Mouse (Mus musculus) ES-Bruce4 (cell line): Measurements from ENCODE around the gene Bcl11b.

ENCODE experiments used
- CTCF ChIP-seq: IDR thresholded peaks from one replicate; pipeline ENCODE4 v1.8.1; 2011; ENCODE audit warnings: low read depth, low read length
- EP300 ChIP-seq: IDR thresholded peaks from 2 replicates; pipeline ENCODE4 v1.6.1; 2011; ENCODE audit warnings: low read depth, low read length; ENCODE audit not compliant: insufficient read depth

DNA sequence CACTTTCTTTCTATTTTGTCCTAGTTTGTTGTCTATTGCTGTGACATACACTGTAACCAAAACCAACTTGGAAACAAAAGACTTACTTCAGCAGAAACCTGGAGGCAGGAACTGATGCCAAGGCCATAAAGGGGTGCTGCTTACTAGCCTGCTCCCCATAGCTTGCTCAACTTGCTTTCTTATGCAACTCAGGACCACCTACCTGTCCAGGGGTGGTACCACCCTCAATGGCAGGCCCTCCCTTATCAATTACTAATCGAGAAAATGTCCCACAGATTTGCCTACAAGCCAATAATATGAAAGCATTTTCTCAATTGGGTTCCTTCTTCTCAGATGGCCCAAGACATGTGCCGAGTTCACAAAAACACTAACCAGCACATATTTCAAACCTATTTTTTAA lies 135.1 kb downstream of the Bcl11b start:
- TF ChIP-seq EP300 (no peak), CTCF (no peak)
